Mouse (Mus musculus): Measurements from ENCODE around the gene C130032M10Rik. TPM values are rescaled to one million over a fixed set of nuclear protein-coding genes. Genes with fewer than 3 reads are reported as not detected.
"Not testable (repeated sequence)": the region's sequence is repeated elsewhere in the genome, so short reads cannot be mapped to it uniquely, and the experiment has no call there.

The C130032M10Rik gene
- polyA plus RNA-seq, 1 experiment from 2014 or later, result not detected

DNA sequence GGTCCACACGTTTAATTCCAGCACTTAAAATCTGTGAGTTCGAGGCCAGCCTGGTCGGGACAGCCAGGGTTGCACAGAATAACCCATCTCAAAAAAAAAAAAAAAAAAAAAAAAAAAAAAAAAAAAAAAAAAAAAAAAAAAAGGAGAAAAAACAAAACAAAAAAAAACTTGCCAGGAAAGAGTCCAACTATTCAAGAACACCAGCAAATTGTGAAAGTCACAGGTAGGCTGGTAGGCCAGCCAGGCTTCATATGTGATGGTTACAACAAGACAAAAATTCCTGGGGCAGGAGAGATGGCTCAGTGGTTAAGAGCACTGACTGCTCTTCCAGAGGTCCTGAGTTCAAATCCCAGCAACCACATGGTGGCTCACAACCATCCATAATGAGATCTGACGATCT is 5.0 kb downstream of the C130032M10Rik start:
- not testable (repeated sequence) for ATAC-seq (ENCODE audit: borderline replicate concordance, extremely low read depth, low FRiP score, low TSS enrichment); H3K9me3 ChIP-seq; H3K9ac ChIP-seq; H3K4me3 ChIP-seq; H3K4me2 ChIP-seq; H3K27me3 ChIP-seq; H3K27ac ChIP-seq; H3K36me3 ChIP-seq
- WGBS, result 57% methylated on average over 4 of the region's 4 CpGs
- H3K4me1 ChIP-seq, result peaks cover 13% of the 10 kb centered on the region

DNA sequence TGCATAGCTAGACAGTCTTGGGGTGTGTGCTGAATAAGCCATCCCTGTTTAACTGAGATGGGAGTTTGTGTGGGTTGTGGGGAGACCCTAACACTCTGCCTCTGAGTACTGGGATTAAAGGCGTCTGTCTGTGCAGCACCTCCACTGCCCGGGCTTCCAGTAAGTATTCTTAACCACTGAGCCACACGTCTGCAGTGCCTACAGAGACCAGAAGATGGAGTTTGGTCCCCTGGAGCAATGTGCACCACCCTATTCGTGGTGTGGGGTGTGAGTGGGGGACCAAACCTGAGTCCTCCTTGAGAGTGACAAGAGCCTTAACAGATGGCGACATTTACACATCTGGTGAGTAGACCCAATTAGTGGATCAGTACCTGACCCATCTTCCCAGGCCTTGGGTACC is 6.5 kb downstream of the C130032M10Rik start:
- Histone ChIP-seq H3K9me3 (no peaks in the 10 kb centered on the region), H3K36me3 (no peaks in the 10 kb centered on the region), H3K9ac (no peak overlapping the region), H3K4me1 (peaks cover 23% of the 10 kb centered on the region), H3K4me2 (no peak overlapping the region), H3K4me3 (no peak overlapping the region), H3K27me3 (no peaks in the 10 kb centered on the region), H3K27ac (no peak overlapping the region)
- 45% methylated on average over 5 of the region's 5 CpGs for WGBS
- no peak for ATAC-seq (ENCODE audit: borderline replicate concordance, extremely low read depth, low FRiP score, low TSS enrichment)

GRCm38 (mm10) chr9:114522501-114522900 is 7.0 kb downstream of the C130032M10Rik start:
- H3K27me3 ChIP-seq, result no peaks in the 10 kb centered on the region
- WGBS, result 66% methylated on average over 9 of the region's 9 CpGs
- no peaks in the 10 kb centered on the region for H3K9me3 ChIP-seq
- H3K27ac ChIP-seq, result no peak overlapping the region
- H3K4me3 ChIP-seq, result no peak overlapping the region
- peaks cover 27% of the 10 kb centered on the region for H3K4me1 ChIP-seq
- H3K9ac ChIP-seq, result no peak overlapping the region
- no peak overlapping the region for H3K4me2 ChIP-seq
- H3K36me3 ChIP-seq, result no peaks in the 10 kb centered on the region
- ATAC-seq (ENCODE audit: borderline replicate concordance, extremely low read depth, low FRiP score, low TSS enrichment), result no peak

DNA sequence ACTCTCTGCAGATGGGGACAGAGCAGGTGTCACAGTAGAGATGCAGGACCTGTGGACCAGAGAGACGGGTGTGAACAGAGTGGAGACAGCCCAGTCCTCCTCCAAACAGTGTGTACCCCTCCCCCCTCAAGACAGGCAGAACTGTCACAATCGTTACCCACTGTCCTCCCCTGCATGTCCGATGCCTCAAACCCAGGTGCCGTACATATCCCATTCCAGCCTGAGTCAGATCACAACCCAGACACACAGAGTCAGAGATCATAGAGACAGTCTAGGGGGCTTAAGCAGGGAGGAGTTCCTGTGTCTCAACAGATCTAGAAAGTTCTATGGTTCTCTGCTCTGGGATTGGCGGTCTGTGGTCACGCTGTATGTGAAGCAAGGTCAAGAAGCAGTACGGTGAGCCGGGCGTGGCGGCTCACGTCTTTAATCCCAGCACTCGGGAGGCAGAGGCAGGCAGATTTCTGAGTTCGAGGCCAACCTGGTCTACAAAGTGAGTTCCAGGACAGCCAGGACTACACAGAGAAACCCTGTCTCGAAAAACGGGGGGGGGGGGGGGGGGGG is 9.7 kb downstream of the C130032M10Rik start:
- H3K4me1 ChIP-seq, result peaks cover 37% of the 10 kb centered on the region
- no peak overlapping the region for H3K9ac ChIP-seq
- no peak overlapping the region for H3K4me2 ChIP-seq
- H3K27me3 ChIP-seq, result no peaks in the 10 kb centered on the region
- H3K9me3 ChIP-seq, result no peaks in the 10 kb centered on the region
- H3K4me3 ChIP-seq, result no peak overlapping the region
- 81% methylated on average over 15 of the region's 15 CpGs for WGBS
- ATAC-seq (ENCODE audit: borderline replicate concordance, extremely low read depth, low FRiP score, low TSS enrichment), result no peak
- no peaks in the 10 kb centered on the region for H3K36me3 ChIP-seq
- H3K27ac ChIP-seq, result no peak overlapping the region

- peak overlapping the region; percentile 23; the same call in 1 of the 2 replicates for H3K9ac ChIP-seq
- no peaks in the 10 kb centered on the region for H3K27me3 ChIP-seq
- 0 out of 2 replicates have a peak, but pooled peaks have one; percentile 11 for ATAC-seq (ENCODE audit: borderline replicate concordance, extremely low read depth, low FRiP score, low TSS enrichment)
- H3K36me3 ChIP-seq, result no peaks in the 10 kb centered on the region
- peaks cover 39% of the 10 kb centered on the region for H3K4me1 ChIP-seq
- no peak overlapping the region for H3K4me3 ChIP-seq
- peak overlapping the region; percentile 83 for H3K27ac ChIP-seq
- H3K4me2 ChIP-seq, result peak overlapping the region; percentile 53; the same call in 1 of the 2 replicates
- H3K9me3 ChIP-seq, result no peaks in the 10 kb centered on the region
- WGBS, result 10% methylated on average over 8 of the region's 8 CpGs
Observed at GRCm38 (mm10) chr9:114525891-114526290, 10.4 kb downstream of the C130032M10Rik start.

GRCm38 (mm10) chr9:114526581-114526980 is 11.1 kb downstream of the C130032M10Rik start:
- Histone ChIP-seq H3K27ac (peak overlapping the region; percentile 83), H3K4me3 (peak overlapping the region; percentile 21), H3K9me3 (no peaks in the 10 kb centered on the region), H3K9ac (0 out of 2 replicates have a peak overlapping the region, but pooled peaks have one; percentile 14), H3K4me2 (peak overlapping the region; percentile 53), H3K4me1 (peaks cover 46% of the 10 kb centered on the region), H3K36me3 (no peaks in the 10 kb centered on the region), H3K27me3 (no peaks in the 10 kb centered on the region)
- WGBS, result 16% methylated on average over 8 of the region's 8 CpGs
- ATAC-seq (ENCODE audit: borderline replicate concordance, extremely low read depth, low FRiP score, low TSS enrichment), result no peak

DNA sequence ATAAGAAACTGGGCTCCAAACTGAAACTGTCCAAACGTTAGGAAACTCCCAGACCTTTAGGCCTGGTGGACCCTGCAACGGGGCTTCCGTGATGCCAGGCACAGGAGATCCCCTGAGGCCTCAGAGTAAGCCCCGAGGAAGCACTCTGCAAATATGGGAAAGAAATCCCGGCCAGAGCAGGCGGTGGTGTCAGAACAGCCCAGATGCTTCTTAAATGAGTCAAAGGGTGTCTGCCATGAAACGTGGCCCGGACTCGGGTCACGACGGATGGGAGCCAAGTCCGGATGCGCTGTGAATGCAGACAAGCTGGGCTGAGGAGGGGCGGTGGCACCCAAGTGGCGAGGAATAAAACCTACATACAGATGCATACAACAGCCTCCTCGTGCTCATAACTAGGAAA is 11.6 kb downstream of the C130032M10Rik start:
- Histone ChIP-seq H3K4me1 (peaks cover 48% of the 10 kb centered on the region), H3K27me3 (no peaks in the 10 kb centered on the region), H3K9ac (0 out of 2 replicates have a peak overlapping the region, but pooled peaks have one; percentile 14), H3K27ac (peak overlapping the region; percentile 83), H3K4me2 (peak overlapping the region; percentile 53), H3K9me3 (no peaks in the 10 kb centered on the region), H3K4me3 (peak overlapping the region; percentile 21), H3K36me3 (no peaks in the 10 kb centered on the region)
- WGBS, result 3% methylated on average over 16 of the region's 16 CpGs
- ATAC-seq (ENCODE audit: borderline replicate concordance, extremely low read depth, low FRiP score, low TSS enrichment), result peak; percentile 59; the same call in 1 of the 2 replicates

DNA sequence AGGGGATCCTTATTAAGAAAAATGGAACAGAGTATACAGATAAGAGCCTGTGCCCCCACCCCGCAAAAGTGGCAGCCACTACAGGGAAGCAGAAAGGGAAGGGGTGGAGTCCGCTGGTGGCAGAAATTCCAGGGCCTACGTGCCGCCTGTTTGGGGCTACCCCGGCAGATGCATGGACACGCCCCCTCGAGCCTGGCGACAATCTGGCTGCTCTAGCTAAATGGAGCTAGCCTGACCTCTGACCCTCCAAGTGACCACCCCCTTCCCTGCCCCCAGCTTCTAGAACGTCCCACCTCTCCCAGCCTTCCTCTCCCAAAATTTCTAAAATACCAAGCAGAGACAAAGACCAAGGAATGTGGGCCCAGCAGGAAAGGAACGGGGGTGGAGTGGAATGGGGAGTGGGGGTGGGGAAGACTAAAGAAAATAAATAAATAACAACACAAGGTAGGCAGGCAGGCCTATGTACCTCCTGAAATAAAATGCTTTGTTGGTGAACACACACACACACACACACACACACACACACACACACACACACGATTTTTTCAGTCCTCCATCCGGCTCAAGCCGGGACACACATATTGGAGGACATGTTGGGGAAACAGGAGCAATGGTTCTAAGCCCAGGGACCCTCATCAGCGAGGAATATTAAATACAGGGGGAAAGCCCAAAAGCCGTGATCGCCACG is 12.6 kb downstream of the C130032M10Rik start:
- Histone ChIP-seq H3K36me3 (no peaks in the 10 kb centered on the region), H3K4me2 (peak overlapping the region; percentile 33), H3K4me3 (no peak overlapping the region), H3K4me1 (peaks cover 48% of the 10 kb centered on the region), H3K27me3 (no peaks in the 10 kb centered on the region), H3K9me3 (no peaks in the 10 kb centered on the region), H3K27ac (peak overlapping the region; percentile 83), H3K9ac (no peak overlapping the region)
- WGBS, result 10% methylated on average over 17 of the region's 17 CpGs
- ATAC-seq (ENCODE audit: borderline replicate concordance, extremely low read depth, low FRiP score, low TSS enrichment), result peak; percentile 63

DNA sequence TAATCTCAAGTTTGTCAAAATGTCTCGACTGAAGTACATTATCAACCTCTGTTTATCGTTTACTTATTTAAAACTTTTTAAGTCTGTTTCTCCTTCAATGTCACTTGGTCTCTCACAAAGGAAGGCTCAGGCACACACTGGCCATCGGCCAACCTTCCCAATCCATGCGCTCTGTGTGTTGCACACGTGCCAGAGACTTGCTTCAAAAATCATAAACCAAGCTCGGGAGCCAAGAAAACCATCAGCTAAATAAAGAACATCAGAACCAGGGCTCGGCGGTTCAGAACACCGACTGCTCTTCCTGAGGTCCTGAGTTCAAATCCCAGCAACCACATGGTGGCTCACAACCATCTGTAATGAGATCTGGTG is 13.2 kb downstream of the C130032M10Rik start:
- peak overlapping the region; percentile 83 for H3K27ac ChIP-seq
- no peaks in the 10 kb centered on the region for H3K36me3 ChIP-seq
- H3K4me2 ChIP-seq, result peak overlapping the region; percentile 33; the same call in 1 of the 2 replicates
- no peak overlapping the region for H3K9ac ChIP-seq
- no peak overlapping the region for H3K4me3 ChIP-seq
- no peaks in the 10 kb centered on the region for H3K27me3 ChIP-seq
- H3K9me3 ChIP-seq, result no peaks in the 10 kb centered on the region
- WGBS, result 23% methylated on average over 9 of the region's 9 CpGs
- peaks cover 49% of the 10 kb centered on the region for H3K4me1 ChIP-seq
- ATAC-seq (ENCODE audit: borderline replicate concordance, extremely low read depth, low FRiP score, low TSS enrichment), result peak; percentile 34; the same call in 1 of the 2 replicates

DNA sequence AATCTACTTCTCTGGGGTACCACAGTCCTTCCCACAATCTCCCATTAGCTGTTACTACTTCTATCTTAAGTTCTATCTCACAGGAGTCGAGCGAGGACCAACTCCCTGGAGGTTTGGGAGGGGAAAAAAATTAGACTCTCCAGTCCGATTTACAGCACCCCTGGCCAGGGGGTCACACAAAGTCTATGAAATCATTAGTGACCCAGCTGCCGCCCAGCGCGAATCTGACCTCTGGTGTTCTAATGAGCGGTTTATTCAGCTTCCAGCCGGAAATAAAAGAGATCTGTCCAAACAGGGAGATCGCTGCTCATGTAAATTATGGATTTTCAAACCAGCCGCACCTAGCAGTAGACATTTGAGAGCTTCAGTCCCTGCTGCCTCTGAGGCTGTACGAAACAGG is 15.8 kb downstream of the C130032M10Rik start:
- H3K36me3 ChIP-seq, result no peaks in the 10 kb centered on the region
- no peak overlapping the region for H3K9ac ChIP-seq
- no peak overlapping the region for H3K4me2 ChIP-seq
- no peak overlapping the region for H3K27ac ChIP-seq
- ATAC-seq (ENCODE audit: borderline replicate concordance, extremely low read depth, low FRiP score, low TSS enrichment), result no peak
- H3K9me3 ChIP-seq, result no peaks in the 10 kb centered on the region
- peaks cover 44% of the 10 kb centered on the region for H3K4me1 ChIP-seq
- 49% methylated on average over 11 of the region's 11 CpGs for WGBS
- H3K27me3 ChIP-seq, result no peaks in the 10 kb centered on the region
- no peak overlapping the region for H3K4me3 ChIP-seq

DNA sequence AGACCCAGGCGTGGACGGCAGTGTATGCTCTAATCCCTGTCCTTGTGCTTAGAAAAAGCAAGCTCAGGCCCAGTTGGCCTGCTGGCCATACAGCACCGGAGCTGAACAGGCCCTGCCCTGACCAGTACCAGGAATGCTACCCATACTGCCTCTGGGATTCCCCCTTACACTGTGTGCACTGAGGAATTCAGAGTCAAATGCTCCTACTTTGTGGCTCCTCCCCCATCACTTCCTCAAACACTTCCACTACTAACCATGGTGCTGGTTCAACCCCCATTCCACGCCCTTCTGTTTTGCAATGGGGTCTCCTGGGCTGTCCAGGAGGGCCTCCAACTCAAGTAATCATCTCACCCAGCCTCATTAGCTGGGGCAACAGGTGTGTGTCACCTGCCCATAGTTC is 18.4 kb downstream of the C130032M10Rik start:
- peak; percentile 60; the same call in 1 of the 2 replicates for ATAC-seq (ENCODE audit: borderline replicate concordance, extremely low read depth, low FRiP score, low TSS enrichment)
- 50% methylated on average over 4 of the region's 4 CpGs for WGBS
- H3K9ac ChIP-seq, result no peak overlapping the region

More for the DNA sequence above, 18.4 kb downstream of the C130032M10Rik start:
- Histone ChIP-seq H3K27ac (0 out of 2 replicates have a peak overlapping the region, but pooled peaks have one; percentile 18), H3K36me3 (no peaks in the 10 kb centered on the region), H3K4me1 (peaks cover 37% of the 10 kb centered on the region), H3K9me3 (no peaks in the 10 kb centered on the region), H3K27me3 (no peaks in the 10 kb centered on the region), H3K4me2 (no peak overlapping the region), H3K4me3 (no peak overlapping the region)

Data from lung, embryonic 15.5 days (tissue).